Mouse (Mus musculus): ENCODE results near the gene Anapc1. TPM values are rescaled to one million over a fixed set of nuclear protein-coding genes. Genes with fewer than 3 reads are reported as not detected.

Anapc1 gene
- total and polyA plus RNA-seq, 3 experiments = 51.7 to 146 (median 92.0) TPM

DNA sequence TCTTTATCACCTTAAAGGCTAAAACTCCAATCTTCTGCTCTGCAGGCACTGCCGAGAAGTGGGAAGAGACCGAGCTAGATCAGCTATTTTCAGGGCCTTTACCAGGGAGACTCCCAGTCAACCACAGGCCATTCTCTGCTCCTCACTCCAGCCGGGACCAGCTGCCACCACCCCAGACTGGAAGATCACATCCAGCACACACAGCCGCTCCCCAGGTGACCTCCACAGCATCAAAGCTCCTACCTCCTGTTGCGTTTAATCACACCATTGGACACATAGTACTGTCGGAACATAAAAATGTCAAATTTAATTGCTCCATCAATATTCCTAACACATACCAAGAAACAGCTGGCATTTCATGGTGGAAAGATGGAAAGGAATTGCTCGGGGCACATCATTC, 42.0 kb upstream of the Anapc1 start:
- dilution Hi-C loops (cut with MboI; ENCODE audit: extremely low pct_ligation_motif_present, extremely low pct_unique_long_range_greater_than_20kb, low sequenced_read_pairs) (no loop called here), in situ Hi-C loops (cut with MboI; ENCODE audit: low pct_ligation_motif_present, low pct_unique_long_range_greater_than_20kb, low sequenced_read_pairs) (no loop called here)
- H3K4me2 ChIP-seq (ENCODE audit: insufficient read depth, low read depth, poor library complexity, severe bottlenecking) = no peak overlapping the region
- no peaks in the 10 kb centered on the region for H3K9me3 ChIP-seq (replicated peaks; ENCODE audit: low read length)
- H3K9ac ChIP-seq (ENCODE audit: insufficient read depth, low read depth) = no peak overlapping the region
- H3K27me3 ChIP-seq (replicated peaks) = no peaks in the 10 kb centered on the region
- H3K27ac ChIP-seq (ENCODE audit: insufficient read depth, low read depth) = no peak overlapping the region
- no peaks in the 10 kb centered on the region for H3K79me2 ChIP-seq (replicated peaks; ENCODE audit: control insufficient read depth, extremely low read depth, insufficient read depth, poor library complexity, severe bottlenecking)
- H3K4me3 ChIP-seq (replicated peaks in 1 of 3; ENCODE audit: low read depth in 2 of 3, low read length in 2 of 3, poor library complexity in 1 of 3) = no peak overlapping the region
- no peak for DNase-seq (ENCODE audit: extremely low read depth)
- peaks cover 0 to 8% of the 10 kb centered on the region in 2 experiments; a peak in 2 of 4 replicates for H3K4me1 ChIP-seq (ENCODE audit: control insufficient read depth in 1 of 2, insufficient read depth in 2 of 2)
- no peaks in the 10 kb centered on the region for H3K36me3 ChIP-seq (replicated peaks in 1 of 2; ENCODE audit: control insufficient read depth in 1 of 2, insufficient read depth in 1 of 2, low read length in 1 of 2)
- TF ChIP-seq USF1 (IDR thresholded peaks at IDR 0.05; ENCODE audit: low read depth, low read length) (no peak), MAZ (IDR thresholded peaks at IDR 0.05; ENCODE audit: low read depth, low read length) (no peak), BHLHE40 (IDR thresholded peaks at IDR 0.05; ENCODE audit: low read depth, low read length) (no peak), MYC (IDR thresholded peaks at IDR 0.05; ENCODE audit: low read depth, low read length) (no peak), CTCF (conservative IDR thresholded peaks at IDR 0.05 in 1 of 2, IDR thresholded peaks at IDR 0.05 in 1 of 2; ENCODE audit: low read depth in 2 of 2, low read length in 2 of 2) (no peak), ETS1 (conservative IDR thresholded peaks at IDR 0.05; ENCODE audit: low read depth, low read length) (no peak)

- TF ChIP-seq E2F4 (IDR thresholded peaks at IDR 0.05; ENCODE audit: insufficient replicate concordance, low read depth, low read length) (no peak), MYC (IDR thresholded peaks at IDR 0.05; ENCODE audit: low read depth, low read length) (no peak), CHD1 (IDR thresholded peaks at IDR 0.05; ENCODE audit: low read depth, low read length) (no peak), SIN3A (IDR thresholded peaks at IDR 0.05; ENCODE audit: low read length) (no peak), PAX5 (IDR thresholded peaks at IDR 0.05; ENCODE audit: low read length) (no peak), MAX (IDR thresholded peaks at IDR 0.05; ENCODE audit: low read length) (no peak), NRF1 (IDR thresholded peaks at IDR 0.05; ENCODE audit: low read depth, low read length) (no peak)
Measured at GRCm38 (mm10) chr2:128728066-128728465, 40.9 kb upstream of the Anapc1 start.

DNA sequence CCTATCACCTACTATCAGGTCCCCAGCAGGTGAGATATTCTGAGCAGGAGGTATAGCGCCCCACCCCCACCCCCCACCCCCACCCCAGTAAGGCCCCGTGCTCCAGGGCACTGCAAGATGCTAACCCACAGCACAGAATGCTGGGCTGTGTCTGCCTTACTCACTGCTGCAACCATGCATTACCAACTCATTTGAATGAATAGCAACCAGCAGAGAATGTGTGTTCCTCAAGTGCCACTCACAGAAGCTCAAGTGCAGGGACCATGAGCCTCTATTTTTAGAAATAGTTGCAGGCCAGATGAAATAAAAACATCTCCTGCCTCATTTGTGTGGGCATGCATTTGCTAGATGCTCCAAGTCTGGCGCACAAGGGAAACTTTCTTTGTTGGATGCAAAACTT, 40.4 kb upstream of the Anapc1 start:
- H3K27me3 ChIP-seq (replicated peaks) = no peaks in the 10 kb centered on the region
- no peak overlapping the region for H3K4me2 ChIP-seq (ENCODE audit: insufficient read depth, low read depth, poor library complexity, severe bottlenecking)
- H3K4me3 ChIP-seq (replicated peaks in 1 of 3; ENCODE audit: low read depth in 2 of 3, low read length in 2 of 3, poor library complexity in 1 of 3) = no peak overlapping the region
- no peaks in the 10 kb centered on the region for H3K36me3 ChIP-seq (replicated peaks in 1 of 2; ENCODE audit: control insufficient read depth in 1 of 2, insufficient read depth in 1 of 2, low read length in 1 of 2)
- H3K27ac ChIP-seq (ENCODE audit: insufficient read depth, low read depth) = no peak overlapping the region
- H3K9ac ChIP-seq (ENCODE audit: insufficient read depth, low read depth) = no peak overlapping the region
- dilution Hi-C loops (cut with MboI; ENCODE audit: extremely low pct_ligation_motif_present, extremely low pct_unique_long_range_greater_than_20kb, low sequenced_read_pairs) = no loop called here
- TF ChIP-seq HCFC1 (IDR thresholded peaks at IDR 0.05; ENCODE audit: low read depth, low read length) (no peak), ZKSCAN1 (IDR thresholded peaks at IDR 0.05; ENCODE audit: borderline replicate concordance, low read depth, low read length) (no peak), KAT2A (IDR thresholded peaks at IDR 0.05; ENCODE audit: insufficient replicate concordance, low read length) (no peak), JUND (conservative IDR thresholded peaks at IDR 0.05; ENCODE audit: low read depth, low read length) (no peak), POLR2AphosphoS2 (IDR thresholded peaks at IDR 0.05; ENCODE audit: low read depth, low read length) (no peak), PAX5 (IDR thresholded peaks at IDR 0.05; ENCODE audit: low read length) (no peak), MXI1 (IDR thresholded peaks at IDR 0.05; ENCODE audit: low read depth, low read length) (no peak), ZMIZ1 (IDR thresholded peaks at IDR 0.05; ENCODE audit: low read depth, low read length) (no peak), JUN (IDR thresholded peaks at IDR 0.05; ENCODE audit: insufficient read depth, low read depth, low read length) (no peak), SIN3A (IDR thresholded peaks at IDR 0.05; ENCODE audit: low read length) (no peak), CTCF (conservative IDR thresholded peaks at IDR 0.05 in 1 of 2, IDR thresholded peaks at IDR 0.05 in 1 of 2; ENCODE audit: low read depth in 2 of 2, low read length in 2 of 2) (no peak), MYC (IDR thresholded peaks at IDR 0.05; ENCODE audit: low read depth, low read length) (no peak), POLR2A (IDR thresholded peaks at IDR 0.05; ENCODE audit: low read depth, low read length) (no peak)
- peak; percentile 2 for DNase-seq (ENCODE audit: extremely low read depth)
- H3K9me3 ChIP-seq (replicated peaks; ENCODE audit: low read length) = no peaks in the 10 kb centered on the region
- H3K4me1 ChIP-seq (ENCODE audit: control insufficient read depth in 1 of 2, insufficient read depth in 2 of 2) = peaks cover 0 to 8% of the 10 kb centered on the region in 2 experiments; a peak in 2 of 4 replicates
- H3K79me2 ChIP-seq (replicated peaks; ENCODE audit: control insufficient read depth, extremely low read depth, insufficient read depth, poor library complexity, severe bottlenecking) = no peaks in the 10 kb centered on the region
- in situ Hi-C loops (cut with MboI; ENCODE audit: low pct_ligation_motif_present, low pct_unique_long_range_greater_than_20kb, low sequenced_read_pairs) = no loop called here

More at GRCm38 (mm10) chr2:128728066-128728465, 40.9 kb upstream of the Anapc1 start:
- Histone ChIP-seq H3K4me3 (replicated peaks in 1 of 3; ENCODE audit: low read depth in 2 of 3, low read length in 2 of 3, poor library complexity in 1 of 3) (no peak overlapping the region), H3K9me3 (replicated peaks; ENCODE audit: low read length) (no peaks in the 10 kb centered on the region), H3K9ac (ENCODE audit: insufficient read depth, low read depth) (no peak overlapping the region), H3K27me3 (replicated peaks) (no peaks in the 10 kb centered on the region), H3K4me2 (ENCODE audit: insufficient read depth, low read depth, poor library complexity, severe bottlenecking) (no peak overlapping the region), H3K79me2 (replicated peaks; ENCODE audit: control insufficient read depth, extremely low read depth, insufficient read depth, poor library complexity, severe bottlenecking) (no peaks in the 10 kb centered on the region), H3K4me1 (ENCODE audit: control insufficient read depth in 1 of 2, insufficient read depth in 2 of 2) (peaks cover 0 to 8% of the 10 kb centered on the region in 2 experiments; a peak in 2 of 4 replicates), H3K27ac (ENCODE audit: insufficient read depth, low read depth) (no peak overlapping the region), H3K36me3 (replicated peaks in 1 of 2; ENCODE audit: control insufficient read depth in 1 of 2, insufficient read depth in 1 of 2, low read length in 1 of 2) (no peaks in the 10 kb centered on the region)
- no peak for DNase-seq (ENCODE audit: extremely low read depth)
- in situ Hi-C loops (cut with MboI; ENCODE audit: low pct_ligation_motif_present, low pct_unique_long_range_greater_than_20kb, low sequenced_read_pairs) (no loop called here), dilution Hi-C loops (cut with MboI; ENCODE audit: extremely low pct_ligation_motif_present, extremely low pct_unique_long_range_greater_than_20kb, low sequenced_read_pairs) (no loop called here)

All from CH12.LX (cell line).